Comparison of ENCODE assay signal across 32 mouse cellular contexts in the genomic region with DNA sequence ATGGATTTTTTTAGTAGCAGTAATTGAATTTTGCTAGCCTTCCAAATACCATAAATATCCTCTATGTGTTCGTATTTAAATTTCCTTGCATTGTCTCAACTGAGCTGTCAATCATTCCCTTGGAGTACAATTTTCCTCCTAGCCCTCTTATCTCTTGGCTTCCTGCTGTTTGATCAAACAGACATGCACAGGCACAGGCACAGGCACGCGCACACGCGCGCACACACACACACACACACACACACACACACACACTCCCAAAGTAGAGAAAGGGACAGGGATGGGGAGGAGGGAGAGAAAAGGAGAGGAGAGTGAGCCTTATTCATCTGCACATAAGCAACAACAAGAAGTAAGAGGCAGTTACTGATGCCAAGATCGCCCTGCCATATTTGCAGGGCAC.
DNase-seq lines count a peak whose midpoint lies in the region; ATAC-seq lines count a peak whose summit lies in the region.
"Had no signal": no experiment of that assay in that cellular context is flagged by ENCODE, and none has a peak within 500 bp of the region (broad histone marks: within the 10 kb centered on the region; RNA-seq: fewer than 3 reads in every experiment).

No protein-coding gene starts in this region.

- no peaks in the 10 kb centered on the region for H3K4me1 ChIP-seq in hindbrain, embryonic 15.5 days (replicated peaks)
- H3K4me1 ChIP-seq in hindbrain, embryonic 11.5 days (replicated peaks; ENCODE audit: control insufficient read depth, insufficient read depth, low read length): no peaks in the 10 kb centered on the region
- peaks cover 3% of the 10 kb centered on the region; the same call in 1 of the 2 replicates for H3K4me1 ChIP-seq in neural tube, embryonic 15.5 days
- H3K4me1 ChIP-seq: intestine, embryonic 15.5 days; liver, embryonic 13.5 days; neural tube, embryonic 12.5 days had no signal

- no peaks in the 10 kb centered on the region for H3K9me3 ChIP-seq in hindbrain, embryonic 15.5 days
- no peaks in the 10 kb centered on the region for H3K9me3 ChIP-seq in hindbrain, embryonic 11.5 days (ENCODE audit: control insufficient read depth, low read length)
- H3K9me3 ChIP-seq in neural tube, embryonic 15.5 days (replicated peaks): no peaks in the 10 kb centered on the region
- H3K9me3 ChIP-seq: intestine, embryonic 15.5 days; liver, embryonic 13.5 days; neural tube, embryonic 12.5 days had no signal

- H3K4me3 ChIP-seq in hindbrain, embryonic 15.5 days: no peak overlapping the region
- H3K4me3 ChIP-seq in hindbrain, embryonic 11.5 days (ENCODE audit: low read depth, low read length): no peak overlapping the region
- no peak overlapping the region for H3K4me3 ChIP-seq in neural tube, embryonic 15.5 days (replicated peaks)
- H3K4me3 ChIP-seq: erythroblast, embryonic 14.5 days; intestine, embryonic 15.5 days; layer of hippocampus, adult 2 months; left cerebral cortex, adult 2 months; liver, embryonic 13.5 days; neural tube, embryonic 12.5 days had no signal

- H3K27ac ChIP-seq in hindbrain, embryonic 15.5 days (replicated peaks): no peak overlapping the region
- no peak overlapping the region for H3K27ac ChIP-seq in hindbrain, embryonic 11.5 days (ENCODE audit: low read depth, low read length)
- H3K27ac ChIP-seq in neural tube, embryonic 15.5 days (replicated peaks): 0 out of 2 replicates have a peak overlapping the region, but pooled peaks have one; percentile 13
- H3K27ac ChIP-seq: intestine, embryonic 15.5 days; layer of hippocampus, adult 2 months; left cerebral cortex, adult 2 months; liver, embryonic 13.5 days; macrophage; neural tube, embryonic 12.5 days; stomach, postnatal 0 days had no signal

- no peak overlapping the region for H3K4me2 ChIP-seq in hindbrain, embryonic 15.5 days
- no peak overlapping the region for H3K4me2 ChIP-seq in hindbrain, embryonic 11.5 days (replicated peaks; ENCODE audit: low read depth, low read length)
- no peak overlapping the region for H3K4me2 ChIP-seq in neural tube, embryonic 15.5 days
- H3K4me2 ChIP-seq: heart, embryonic 11.5 days; intestine, embryonic 15.5 days; liver, embryonic 13.5 days; neural tube, embryonic 12.5 days had no signal

- H3K9ac ChIP-seq in hindbrain, embryonic 15.5 days: no peak overlapping the region
- no peak overlapping the region for H3K9ac ChIP-seq in hindbrain, embryonic 11.5 days (ENCODE audit: low read depth, low read length)
- H3K9ac ChIP-seq in neural tube, embryonic 15.5 days (replicated peaks): no peak overlapping the region
- H3K9ac ChIP-seq: intestine, embryonic 15.5 days; liver, embryonic 13.5 days; neural tube, embryonic 12.5 days had no signal

- peak; percentile 34 to 42 for DNase-seq in cerebellum, postnatal 10 days
- no peak for DNase-seq in hindbrain, embryonic 11.5 days (ENCODE audit: low spot score)
- DNase-seq in neural tube, embryonic 10.5 days (ENCODE audit: extremely low spot score, low spot score): no peak
- DNase-seq in thymus, adult 18-20 months: no peak
- DNase-seq: adrenal gland, adult 8-10 months; cerebellum, adult 11 months; cerebellum, adult 9-11 months; gastrocnemius, postnatal 25 days; heart, adult 18-20 months; heart, postnatal 4 days; kidney, adult 2 months; kidney, postnatal 36 days; liver, embryonic 13.5 days; lung, adult 2 months; lung, postnatal 10 days; right cerebral cortex, postnatal 4 days; thymus, adult 2 months; thymus, postnatal 36 days had no signal

- no peaks in the 10 kb centered on the region for H3K27me3 ChIP-seq in hindbrain, embryonic 15.5 days
- no peaks in the 10 kb centered on the region for H3K27me3 ChIP-seq in hindbrain, embryonic 11.5 days (ENCODE audit: control insufficient read depth, insufficient read depth, low read length)
- no peaks in the 10 kb centered on the region for H3K27me3 ChIP-seq in neural tube, embryonic 15.5 days (replicated peaks)
- H3K27me3 ChIP-seq: CH12.LX; intestine, embryonic 15.5 days; liver, embryonic 13.5 days; neural tube, embryonic 12.5 days had no signal

- ATAC-seq in cerebellum, adult (ENCODE audit: insufficient number of reproducible peaks, low FRiP score, low TSS enrichment): no peak
- ATAC-seq in hindbrain, embryonic 15.5 days (ENCODE audit: low FRiP score, low read depth): 0 out of 2 replicates have a peak, but pooled peaks have one; percentile 34
- no peak for ATAC-seq in hindbrain, embryonic 11.5 days (ENCODE audit: low FRiP score)
- no peak for ATAC-seq in neural tube, embryonic 15.5 days (ENCODE audit: low FRiP score)
- ATAC-seq in erythroid progenitor cell, adult 5-6 weeks (replicated peaks; ENCODE audit: low FRiP score, poor library complexity, severe bottlenecking): no peak
- ATAC-seq: hindbrain, embryonic 16.5 days; intestine, embryonic 15.5 days had no signal

- H3K36me3 ChIP-seq in hindbrain, embryonic 15.5 days: no peaks in the 10 kb centered on the region
- no peaks in the 10 kb centered on the region for H3K36me3 ChIP-seq in hindbrain, embryonic 11.5 days (ENCODE audit: control insufficient read depth, insufficient read depth, low read length)
- no peaks in the 10 kb centered on the region for H3K36me3 ChIP-seq in neural tube, embryonic 15.5 days
- H3K36me3 ChIP-seq: intestine, embryonic 15.5 days; liver, embryonic 13.5 days; neural tube, embryonic 12.5 days had no signal

- 85% methylated on average over 7 of the region's 7 CpGs for WGBS in hindbrain, embryonic 15.5 days
- 90% methylated on average over 7 of the region's 7 CpGs for WGBS in hindbrain, embryonic 11.5 days
- WGBS in neural tube, embryonic 15.5 days: 74% methylated on average over 7 of the region's 7 CpGs

Comparison
In these comparisons a context has a peak if more than half of its experiments do, and no peak if none do; other contexts are left out.
1. DNase-seq: peak in cerebellum, postnatal 10 days (2 of 2); none in hindbrain, embryonic 11.5 days (single experiment), neural tube, embryonic 10.5 days (single experiment) and thymus, adult 18-20 months (0 of 2).